Mouse (Mus musculus) ES-Bruce4 (cell line): ENCODE data around the gene 1700025G04Rik. TPM values are rescaled to one million over a fixed set of nuclear protein-coding genes. Genes with fewer than 3 reads are reported as not detected.

ENCODE experiments used
- H3K27ac ChIP-seq: 2 replicates; pipeline ENCODE4 v1.5.1; 2012; ENCODE audit warnings: low read length, inconsistent platforms; ENCODE audit not compliant: insufficient read depth
- H3K27me3 ChIP-seq: 2 replicates; pipeline ENCODE4 v1.6.1; 2012; ENCODE audit warnings: mild to moderate bottlenecking, low read length, inconsistent platforms; ENCODE audit not compliant: control insufficient read depth, poor library complexity, insufficient read depth, severe bottlenecking
- H3K36me3 ChIP-seq: 2 replicates; pipeline ENCODE4 v1.6.1; 2012; ENCODE audit warnings: inconsistent platforms, mild to moderate bottlenecking, low read length, moderate library complexity; ENCODE audit not compliant: control insufficient read depth, poor library complexity, insufficient read depth, severe bottlenecking
- H3K4me1 ChIP-seq: one replicate; pipeline ENCODE4 v1.8.1; 2011; ENCODE audit warnings: low read length; ENCODE audit not compliant: control insufficient read depth, insufficient read depth
- H3K4me3 ChIP-seq: 2 replicates; pipeline ENCODE4 v1.5.1; 2011; ENCODE audit warnings: low read depth, mild to moderate bottlenecking, low read length
- H3K9ac ChIP-seq: 2 replicates; pipeline ENCODE4 v1.6.1; 2012; ENCODE audit warnings: low read depth, mild to moderate bottlenecking, inconsistent platforms; ENCODE audit not compliant: poor library complexity, severe bottlenecking
- H3K9me3 ChIP-seq: replicated peaks from 2 replicates; pipeline ENCODE4 v1.6.1; 2012; ENCODE audit warnings: mild to moderate bottlenecking, low read length, inconsistent platforms; ENCODE audit not compliant: control insufficient read depth, poor library complexity, insufficient read depth, severe bottlenecking
- CTCF ChIP-seq: IDR thresholded peaks from one replicate; pipeline ENCODE4 v1.8.1; 2011; ENCODE audit warnings: low read depth, low read length
- EP300 ChIP-seq: IDR thresholded peaks from 2 replicates; pipeline ENCODE4 v1.6.1; 2011; ENCODE audit warnings: low read depth, low read length; ENCODE audit not compliant: insufficient read depth
- POLR2A ChIP-seq: IDR thresholded peaks from one replicate; pipeline ENCODE4 v1.8.1; 2011; ENCODE audit warnings: low read length; ENCODE audit not compliant: insufficient read depth
- polyA plus RNA-seq: library from polyadenylated mRNA; stranded (reverse); fragments of >200 nt; gene quantifications from 2 replicates; pipeline ENCODE4 v1.2.4, GENCODE M21; 2011; ENCODE audit warnings: low read depth; ENCODE audit not compliant: missing spikeins, insufficient read depth, insufficient read length

Gene 1700025G04Rik
- polyA plus RNA-seq, 1 experiment = 14.3 TPM

DNA sequence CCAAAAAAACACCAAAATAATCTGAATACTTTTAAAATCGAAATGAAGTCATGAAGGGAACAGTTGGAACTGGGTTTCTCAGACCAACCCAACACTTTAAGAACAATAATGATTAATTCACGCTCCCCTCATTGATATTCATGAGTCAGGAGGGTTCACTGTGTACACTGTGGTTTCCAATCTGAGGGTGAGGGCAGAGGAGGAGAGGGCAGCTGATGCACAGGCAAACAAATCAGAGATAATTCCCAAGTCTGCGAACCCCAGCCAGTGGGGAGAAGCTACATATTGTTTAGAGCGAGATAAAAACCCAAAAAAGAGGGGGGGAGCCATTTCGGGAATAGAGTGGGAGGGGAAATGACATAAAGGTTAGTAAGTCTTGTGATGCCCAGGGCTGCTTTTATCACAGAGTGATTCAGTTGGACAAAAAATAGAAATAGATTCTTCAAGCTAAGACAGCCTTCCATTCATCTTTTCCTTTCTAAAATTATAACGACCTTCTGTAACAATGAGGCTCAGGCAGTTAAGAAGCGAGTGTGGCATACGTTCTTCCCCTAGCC, 146.2 kb downstream of the 1700025G04Rik start:
- H3K36me3 ChIP-seq = no peaks in the 10 kb centered on the region
- no peak overlapping the region for H3K27ac ChIP-seq
- no peaks in the 10 kb centered on the region for H3K9me3 ChIP-seq
- no peak overlapping the region for H3K9ac ChIP-seq
- H3K4me3 ChIP-seq = no peak overlapping the region
- H3K27me3 ChIP-seq = no peaks in the 10 kb centered on the region
- H3K4me1 ChIP-seq = no peaks in the 10 kb centered on the region
- TF ChIP-seq CTCF (no peak), EP300 (no peak), POLR2A (no peak)

DNA sequence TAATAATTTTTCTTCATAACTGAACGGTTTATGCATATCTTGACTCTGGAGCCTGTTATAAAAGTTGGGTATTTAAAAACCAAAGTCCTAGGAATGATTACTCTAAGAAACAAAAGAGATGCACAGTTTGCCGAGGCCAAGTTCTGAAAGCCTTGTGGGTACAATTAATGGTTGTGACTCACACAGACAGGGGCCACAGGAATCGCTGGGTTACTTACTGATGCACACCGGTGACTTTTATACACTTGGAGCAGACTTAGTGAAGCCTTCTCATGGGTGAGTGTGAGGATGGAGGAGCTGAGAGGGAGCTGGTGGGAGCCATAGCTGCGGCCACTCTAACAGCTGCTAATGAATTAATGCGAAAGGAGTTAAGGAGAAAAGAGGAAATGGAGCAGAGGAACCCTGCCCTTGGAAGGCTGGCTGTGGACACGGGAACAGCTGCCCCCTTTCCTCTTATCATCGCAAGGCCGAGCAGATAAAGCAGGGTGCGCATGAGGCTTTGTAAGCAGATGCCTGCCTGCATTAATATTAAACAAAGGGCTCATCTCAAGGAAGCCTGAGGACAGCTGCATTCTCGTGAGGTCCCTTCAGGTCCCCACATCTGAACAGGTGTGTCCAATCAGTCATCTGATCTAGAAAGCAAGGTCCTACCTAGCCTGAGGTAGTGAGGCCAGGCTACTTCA, 146.8 kb downstream of the 1700025G04Rik start:
- H3K27me3 ChIP-seq = no peaks in the 10 kb centered on the region
- H3K4me1 ChIP-seq = no peaks in the 10 kb centered on the region
- H3K27ac ChIP-seq = no peak overlapping the region
- H3K9ac ChIP-seq = no peak overlapping the region
- H3K9me3 ChIP-seq = no peaks in the 10 kb centered on the region
- H3K4me3 ChIP-seq = no peak overlapping the region
- TF ChIP-seq POLR2A (no peak), EP300 (no peak)
- no peaks in the 10 kb centered on the region for H3K36me3 ChIP-seq

DNA sequence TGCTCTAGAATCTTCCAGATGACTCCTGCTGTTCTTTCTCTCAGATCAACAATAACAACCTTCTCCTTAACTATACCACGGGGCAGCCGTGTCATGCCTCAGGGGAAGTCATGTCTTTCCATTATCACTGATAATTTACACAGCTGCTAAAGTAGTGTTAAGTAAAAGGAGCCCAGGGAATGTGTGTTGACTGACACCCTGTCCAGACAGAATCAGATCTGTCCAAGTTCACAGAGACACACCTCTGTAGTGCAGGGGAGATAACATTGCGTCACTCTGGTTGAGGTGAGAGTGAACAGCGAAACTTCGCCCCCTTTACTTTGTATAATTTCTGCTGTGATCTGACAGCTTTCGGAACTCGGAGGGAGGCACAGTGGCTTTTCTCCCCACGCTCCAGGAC, 149.9 kb downstream of the 1700025G04Rik start:
- H3K4me1 ChIP-seq = no peaks in the 10 kb centered on the region
- TF ChIP-seq EP300 (no peak), POLR2A (no peak)
- no peak overlapping the region for H3K27ac ChIP-seq
- no peaks in the 10 kb centered on the region for H3K9me3 ChIP-seq
- H3K36me3 ChIP-seq = no peaks in the 10 kb centered on the region
- no peaks in the 10 kb centered on the region for H3K27me3 ChIP-seq
- H3K9ac ChIP-seq = no peak overlapping the region
- H3K4me3 ChIP-seq = no peak overlapping the region

DNA sequence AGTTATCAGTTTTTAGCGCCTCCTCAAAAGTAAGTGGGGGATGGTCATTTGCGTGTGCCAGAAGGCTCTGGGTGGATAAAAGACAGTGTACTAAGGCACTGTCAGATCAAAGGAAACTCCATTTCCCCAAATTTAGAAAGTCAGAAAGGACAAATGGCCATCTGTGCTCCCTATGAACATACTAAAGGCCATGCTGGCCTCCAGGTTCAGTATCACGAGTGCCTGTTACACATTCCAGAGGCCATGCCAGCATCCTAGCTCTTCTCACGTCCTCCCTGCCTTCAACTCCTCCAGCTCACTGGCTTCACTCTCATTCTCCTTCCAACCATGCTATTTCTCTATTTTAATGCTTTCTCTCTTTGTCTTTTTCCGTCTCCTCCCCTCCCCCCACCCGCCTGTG, 150.4 kb downstream of the 1700025G04Rik start:
- H3K27ac ChIP-seq = no peak overlapping the region
- no peak for TF ChIP-seq EP300
- no peak for TF ChIP-seq CTCF
- TF ChIP-seq POLR2A = no peak

DNA sequence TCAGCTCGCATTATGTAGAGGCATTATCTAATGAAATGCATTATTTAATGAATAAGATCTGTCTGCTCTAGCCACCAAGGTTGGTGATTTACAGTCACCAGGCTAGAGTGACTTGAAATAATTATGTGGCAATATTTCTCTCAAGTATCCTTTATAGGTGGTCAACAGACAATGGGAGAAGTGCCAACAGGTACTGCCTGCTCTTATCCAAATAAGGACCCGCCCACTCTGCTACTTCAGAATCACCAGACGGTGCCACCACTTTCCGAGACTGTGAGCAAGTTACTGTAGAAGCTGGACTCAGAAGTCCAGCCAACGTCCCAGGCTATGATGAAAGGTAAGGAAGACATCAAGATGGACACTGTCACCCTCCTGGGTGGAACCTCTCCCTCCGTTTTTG, 156.3 kb downstream of the 1700025G04Rik start:
- no peak overlapping the region for H3K27ac ChIP-seq
- H3K36me3 ChIP-seq = no peaks in the 10 kb centered on the region
- H3K4me1 ChIP-seq = no peaks in the 10 kb centered on the region
- no peaks in the 10 kb centered on the region for H3K27me3 ChIP-seq
- no peaks in the 10 kb centered on the region for H3K9me3 ChIP-seq
- TF ChIP-seq CTCF (no peak), EP300 (no peak), POLR2A (no peak)
- H3K9ac ChIP-seq = no peak overlapping the region
- H3K4me3 ChIP-seq = no peak overlapping the region

More for the DNA sequence above, 150.4 kb downstream of the 1700025G04Rik start:
- Histone ChIP-seq H3K36me3 (no peaks in the 10 kb centered on the region), H3K4me3 (no peak overlapping the region), H3K4me1 (no peaks in the 10 kb centered on the region), H3K27me3 (no peaks in the 10 kb centered on the region), H3K9me3 (no peaks in the 10 kb centered on the region), H3K9ac (no peak overlapping the region)

DNA sequence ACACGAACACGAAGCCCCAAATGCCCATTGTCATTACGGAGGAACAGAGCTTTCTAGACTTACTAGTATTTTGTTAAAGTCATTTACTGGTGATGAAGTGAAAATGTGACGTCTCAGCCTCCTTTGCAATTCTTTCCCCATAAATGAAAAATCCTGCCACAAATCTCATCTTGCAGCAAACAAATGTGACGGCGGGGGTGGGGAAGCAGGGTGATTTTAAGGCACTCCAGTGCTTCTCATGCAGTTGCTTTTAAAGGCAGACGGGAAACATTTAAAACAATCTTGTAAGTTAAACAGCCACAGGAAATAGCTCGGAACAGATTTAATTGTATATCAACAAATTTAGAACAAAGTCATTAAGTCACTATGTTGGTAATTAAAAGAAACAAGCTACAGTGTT, 163.1 kb downstream of the 1700025G04Rik start:
- no peaks in the 10 kb centered on the region for H3K27me3 ChIP-seq
- H3K36me3 ChIP-seq = no peaks in the 10 kb centered on the region
- H3K9me3 ChIP-seq = no peaks in the 10 kb centered on the region
- no peak overlapping the region for H3K9ac ChIP-seq
- TF ChIP-seq CTCF (no peak), POLR2A (no peak), EP300 (no peak)
- no peak overlapping the region for H3K27ac ChIP-seq
- H3K4me1 ChIP-seq = no peaks in the 10 kb centered on the region
- H3K4me3 ChIP-seq = no peak overlapping the region
